Mouse (Mus musculus) effector memory CD4-positive, alpha-beta T cell, adult 5 months (primary cell): ENCODE measurements around the gene Gabrq. TPM values are rescaled to one million over a fixed set of nuclear protein-coding genes. Genes with fewer than 3 reads are reported as not detected.

Experiments
- polyA plus RNA-seq: library from polyadenylated mRNA; unstranded; fragments of 100-300 nt; shearing (Covaris generic); gene quantifications from one replicate; pipeline ENCODE4 v1.2.1, GENCODE M21; 2017

Gene Gabrq
- polyA plus RNA-seq: not detected

DNA sequence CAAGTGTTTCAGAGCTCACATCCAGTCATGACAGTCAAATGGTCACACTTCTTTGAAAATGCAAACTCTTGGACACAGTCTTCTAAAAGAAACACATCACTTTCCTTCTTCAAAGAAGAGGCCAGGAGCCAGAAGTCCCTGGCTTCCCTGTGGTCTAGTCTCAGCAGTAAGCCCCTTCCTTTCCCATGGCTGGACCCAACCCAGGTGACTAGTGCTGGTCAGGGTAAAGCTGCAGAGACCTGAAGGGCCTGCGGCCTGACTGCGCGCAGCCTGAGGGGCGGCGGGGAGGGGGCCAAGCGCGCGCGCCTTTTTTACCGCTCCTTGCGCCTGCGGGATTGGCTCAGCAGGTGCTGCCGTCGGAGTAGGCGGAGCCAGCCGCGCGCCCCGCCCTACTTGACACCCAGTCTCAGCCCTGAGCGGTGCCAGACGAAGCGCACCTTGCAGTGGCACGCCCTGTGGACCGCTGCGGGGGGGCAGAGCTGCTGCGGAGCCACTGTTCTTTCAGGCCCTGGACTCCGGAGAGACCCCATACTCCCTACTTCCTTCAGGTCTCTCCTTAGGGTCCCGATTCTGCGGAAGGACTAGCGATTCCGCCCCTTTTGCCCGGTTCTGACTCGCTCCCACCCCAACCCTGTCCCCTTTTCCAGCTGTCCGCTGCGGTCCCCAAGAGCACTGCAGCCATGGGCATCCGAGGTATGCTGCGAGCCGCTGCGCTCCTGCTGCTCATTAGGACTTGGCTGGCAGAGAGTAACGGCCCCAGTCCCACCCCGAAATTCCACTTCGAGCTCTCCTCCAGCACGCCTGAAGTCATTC lies at the start of gene Gabrq:
Gene Gabrq (plus strand): TSS at position 403 of the 813 bp plus-strand sequence.

Other genes with a start within 250 kb of the Gabrq start
- not detected for gene Gabra3, start 168.3 kb upstream of the Gabrq start, polyA plus RNA-seq
- 74.1 TPM for gene Cetn2, start 93.2 kb downstream of the Gabrq start, polyA plus RNA-seq
- 14.8 TPM for gene Nsdhl, start 93.4 kb downstream of the Gabrq start, polyA plus RNA-seq
- gene Zfp185, start 162.2 kb downstream of the Gabrq start, polyA plus RNA-seq: not detected
- not detected for gene Pnma5, start 211.9 kb downstream of the Gabrq start, polyA plus RNA-seq
- not detected for gene Pnma3, start 239.6 kb downstream of the Gabrq start, polyA plus RNA-seq